Mouse (Mus musculus): Measurements from ENCODE around the gene Snx29. TPM values are rescaled to one million over a fixed set of nuclear protein-coding genes. Genes with fewer than 3 reads are reported as not detected.

Snx29 gene
- total RNA-seq, 1 experiment = 9.6 TPM

- no peak overlapping the region for H3K27ac ChIP-seq (ENCODE audit: insufficient read depth, low read depth, low read length, poor library complexity, severe bottlenecking)
- in situ Hi-C loops (cut with MboI; ENCODE audit: low sequenced_read_pairs in 2 of 2, unreplicated experiment in 2 of 2) = no loop called here
- no peak overlapping the region for H3K4me3 ChIP-seq (ENCODE audit: insufficient read depth in 1 of 2, low read depth in 1 of 2, low read length in 2 of 2, poor library complexity in 1 of 2, severe bottlenecking in 1 of 2)
- H3K4me1 ChIP-seq (ENCODE audit: control insufficient read depth in 2 of 2, insufficient read depth in 2 of 2, low read length in 2 of 2, poor library complexity in 1 of 2) = no peaks in the 10 kb centered on the region; a peak in 1 of 4 replicates
- H3K36me3 ChIP-seq (ENCODE audit: control insufficient read depth, insufficient read depth, low read length, poor library complexity, severe bottlenecking) = no peaks in the 10 kb centered on the region
- H3K9ac ChIP-seq (ENCODE audit: insufficient read depth, low read depth, low read length, poor library complexity, severe bottlenecking) = no peak overlapping the region
- TF ChIP-seq ZNF384 (IDR thresholded peaks at IDR 0.05; ENCODE audit: low read depth, low read length) (no peak), CHD2 (IDR thresholded peaks at IDR 0.05; ENCODE audit: low read depth, low read length) (no peak), HCFC1 (IDR thresholded peaks at IDR 0.05; ENCODE audit: borderline replicate concordance, insufficient read depth, low read length) (no peak), ZC3H11A (IDR thresholded peaks at IDR 0.05; ENCODE audit: borderline replicate concordance, low read depth, low read length) (no peak), MAFK (IDR thresholded peaks at IDR 0.05; ENCODE audit: insufficient read depth, low read depth, low read length) (no peak)
- H3K9me3 ChIP-seq (ENCODE audit: control insufficient read depth, insufficient read depth, low read depth, low read length) = no peaks in the 10 kb centered on the region
- DNase-seq (ENCODE audit: low read depth, low spot score) = no peak
These were observed 456.2 kb downstream of the Snx29 start for GRCm38 (mm10) chr16:11778715-11779460.

- in situ Hi-C loops (cut with MboI; ENCODE audit: low sequenced_read_pairs in 2 of 2, unreplicated experiment in 2 of 2) = no loop called here
These were observed 459.4 kb downstream of the Snx29 start for GRCm38 (mm10) chr16:11782082-11782481.

GRCm38 (mm10) chr16:11783337-11783736, 460.6 kb downstream of the Snx29 start:
- in situ Hi-C loops (cut with MboI; ENCODE audit: low sequenced_read_pairs in 2 of 2, unreplicated experiment in 2 of 2) = no loop called here
- no peaks in the 10 kb centered on the region for H3K36me3 ChIP-seq (ENCODE audit: control insufficient read depth, insufficient read depth, low read length, poor library complexity, severe bottlenecking)
- no peak for DNase-seq (ENCODE audit: low read depth, low spot score)

More at GRCm38 (mm10) chr16:11782082-11782481, 459.4 kb downstream of the Snx29 start:
- TF ChIP-seq ZC3H11A (IDR thresholded peaks at IDR 0.05; ENCODE audit: borderline replicate concordance, low read depth, low read length) (no peak), MAFK (IDR thresholded peaks at IDR 0.05; ENCODE audit: insufficient read depth, low read depth, low read length) (no peak), CHD2 (IDR thresholded peaks at IDR 0.05; ENCODE audit: low read depth, low read length) (no peak), ZNF384 (IDR thresholded peaks at IDR 0.05; ENCODE audit: low read depth, low read length) (no peak), HCFC1 (IDR thresholded peaks at IDR 0.05; ENCODE audit: borderline replicate concordance, insufficient read depth, low read length) (no peak)
- DNase-seq (ENCODE audit: low read depth, low spot score) = no peak
- no peaks in the 10 kb centered on the region for H3K36me3 ChIP-seq (ENCODE audit: control insufficient read depth, insufficient read depth, low read length, poor library complexity, severe bottlenecking)
- no peak overlapping the region for H3K27ac ChIP-seq (ENCODE audit: insufficient read depth, low read depth, low read length, poor library complexity, severe bottlenecking)
- H3K4me3 ChIP-seq (ENCODE audit: insufficient read depth in 1 of 2, low read depth in 1 of 2, low read length in 2 of 2, poor library complexity in 1 of 2, severe bottlenecking in 1 of 2) = no peak overlapping the region
- no peak overlapping the region for H3K9ac ChIP-seq (ENCODE audit: insufficient read depth, low read depth, low read length, poor library complexity, severe bottlenecking)
- no peaks in the 10 kb centered on the region; a peak in 1 of 4 replicates for H3K4me1 ChIP-seq (ENCODE audit: control insufficient read depth in 2 of 2, insufficient read depth in 2 of 2, low read length in 2 of 2, poor library complexity in 1 of 2)
- H3K9me3 ChIP-seq (ENCODE audit: control insufficient read depth, insufficient read depth, low read depth, low read length) = no peaks in the 10 kb centered on the region

GRCm38 (mm10) chr16:11784354-11784753, 461.6 kb downstream of the Snx29 start:
- H3K4me3 ChIP-seq (ENCODE audit: insufficient read depth in 1 of 2, low read depth in 1 of 2, low read length in 2 of 2, poor library complexity in 1 of 2, severe bottlenecking in 1 of 2) = no peak overlapping the region
- no peak overlapping the region for H3K9ac ChIP-seq (ENCODE audit: insufficient read depth, low read depth, low read length, poor library complexity, severe bottlenecking)
- in situ Hi-C loops (cut with MboI; ENCODE audit: low sequenced_read_pairs in 2 of 2, unreplicated experiment in 2 of 2) = no loop called here
- H3K27ac ChIP-seq (ENCODE audit: insufficient read depth, low read depth, low read length, poor library complexity, severe bottlenecking) = no peak overlapping the region
- TF ChIP-seq HCFC1 (IDR thresholded peaks at IDR 0.05; ENCODE audit: borderline replicate concordance, insufficient read depth, low read length) = no peak
- peak; percentile 45; the same call in 1 of the 2 replicates for TF ChIP-seq ZC3H11A (IDR thresholded peaks at IDR 0.05; ENCODE audit: borderline replicate concordance, low read depth, low read length)
- DNase-seq (ENCODE audit: low read depth, low spot score) = peak; percentile 17
- H3K4me1 ChIP-seq (ENCODE audit: control insufficient read depth in 2 of 2, insufficient read depth in 2 of 2, low read length in 2 of 2, poor library complexity in 1 of 2) = no peaks in the 10 kb centered on the region; a peak in 1 of 4 replicates
- no peaks in the 10 kb centered on the region for H3K36me3 ChIP-seq (ENCODE audit: control insufficient read depth, insufficient read depth, low read length, poor library complexity, severe bottlenecking)
- H3K9me3 ChIP-seq (ENCODE audit: control insufficient read depth, insufficient read depth, low read depth, low read length) = no peaks in the 10 kb centered on the region

More at GRCm38 (mm10) chr16:11783337-11783736, 460.6 kb downstream of the Snx29 start:
- Histone ChIP-seq H3K4me1 (ENCODE audit: control insufficient read depth in 2 of 2, insufficient read depth in 2 of 2, low read length in 2 of 2, poor library complexity in 1 of 2) (no peaks in the 10 kb centered on the region; a peak in 1 of 4 replicates), H3K4me3 (ENCODE audit: insufficient read depth in 1 of 2, low read depth in 1 of 2, low read length in 2 of 2, poor library complexity in 1 of 2, severe bottlenecking in 1 of 2) (no peak overlapping the region), H3K9me3 (ENCODE audit: control insufficient read depth, insufficient read depth, low read depth, low read length) (no peaks in the 10 kb centered on the region), H3K27ac (ENCODE audit: insufficient read depth, low read depth, low read length, poor library complexity, severe bottlenecking) (no peak overlapping the region), H3K9ac (ENCODE audit: insufficient read depth, low read depth, low read length, poor library complexity, severe bottlenecking) (no peak overlapping the region)
- TF ChIP-seq CHD2 (IDR thresholded peaks at IDR 0.05; ENCODE audit: low read depth, low read length) (no peak), HCFC1 (IDR thresholded peaks at IDR 0.05; ENCODE audit: borderline replicate concordance, insufficient read depth, low read length) (no peak), ZNF384 (IDR thresholded peaks at IDR 0.05; ENCODE audit: low read depth, low read length) (no peak), MAFK (IDR thresholded peaks at IDR 0.05; ENCODE audit: insufficient read depth, low read depth, low read length) (no peak), ZC3H11A (IDR thresholded peaks at IDR 0.05; ENCODE audit: borderline replicate concordance, low read depth, low read length) (no peak)
